Mouse (Mus musculus): Measurements from ENCODE around the gene Mnat1.
A peak's percentile ranks its signal among the peaks of the same experiment; 100 is the strongest.
"Not testable (repeated sequence)": the region's sequence is repeated elsewhere in the genome, so short reads cannot be mapped to it uniquely, and the experiment has no call there.

The Mnat1 gene

DNA sequence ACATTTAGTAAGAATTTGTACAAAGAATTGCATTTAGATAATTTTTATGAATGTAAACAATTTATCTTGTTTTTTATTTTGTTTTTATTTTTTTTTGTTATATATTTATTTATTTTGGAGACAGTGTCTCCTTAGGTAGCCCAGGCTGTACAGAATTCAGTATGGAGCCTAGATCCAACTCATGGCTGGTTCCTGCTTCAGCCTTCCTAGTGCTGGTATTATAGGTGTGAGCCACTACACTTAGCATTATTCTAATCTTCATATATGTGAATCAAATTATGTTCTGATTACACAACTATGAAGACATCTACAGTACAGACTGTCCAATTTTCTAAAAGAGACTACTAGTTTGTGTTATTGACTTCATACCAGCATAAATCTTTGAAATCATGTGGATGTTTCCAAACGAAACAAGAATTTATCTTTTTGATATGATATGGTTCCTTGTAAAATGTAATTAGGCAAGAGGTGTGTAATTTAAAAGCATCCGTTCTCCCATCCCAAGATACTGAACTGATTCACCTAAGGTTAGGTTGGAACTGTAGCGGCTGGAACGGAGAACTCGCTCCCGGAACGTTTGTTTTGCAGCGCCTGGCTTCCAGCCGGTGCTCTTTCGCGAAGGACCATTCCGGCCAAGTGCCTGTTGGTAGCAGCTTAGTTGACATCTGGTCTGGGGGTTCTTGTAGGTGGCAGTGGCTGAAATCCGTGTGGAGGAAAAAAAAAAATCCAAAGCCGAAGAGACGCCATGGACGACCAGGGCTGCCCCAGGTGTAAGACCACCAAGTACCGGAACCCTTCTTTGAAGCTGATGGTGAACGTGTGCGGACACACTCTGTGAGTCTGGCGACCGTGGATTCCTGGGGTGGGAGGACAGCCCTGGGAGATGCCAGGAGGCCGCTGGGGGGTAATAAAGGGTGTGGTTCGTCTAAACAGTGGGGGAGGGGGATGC lies at the start of gene Mnat1:
Gene Mnat1, plus strand, starts transcription at position 625 of the 949 bp plus-strand sequence.
- peak; percentile 83 for DNase-seq

- DNase-seq: not testable (repeated sequence)
Measured at GRCm38 (mm10) chr12:73081828-73082227, 41.7 kb upstream of the Mnat1 start.

GRCm38 (mm10) chr12:73083773-73084172 lies 39.7 kb upstream of the Mnat1 start:
- DNase-seq: no peak

- no peak for DNase-seq
Measured at GRCm38 (mm10) chr12:73085739-73086630, 37.5 kb upstream of the Mnat1 start.

- DNase-seq: no peak
Measured at GRCm38 (mm10) chr12:73087086-73087485, 36.4 kb upstream of the Mnat1 start.

DNA sequence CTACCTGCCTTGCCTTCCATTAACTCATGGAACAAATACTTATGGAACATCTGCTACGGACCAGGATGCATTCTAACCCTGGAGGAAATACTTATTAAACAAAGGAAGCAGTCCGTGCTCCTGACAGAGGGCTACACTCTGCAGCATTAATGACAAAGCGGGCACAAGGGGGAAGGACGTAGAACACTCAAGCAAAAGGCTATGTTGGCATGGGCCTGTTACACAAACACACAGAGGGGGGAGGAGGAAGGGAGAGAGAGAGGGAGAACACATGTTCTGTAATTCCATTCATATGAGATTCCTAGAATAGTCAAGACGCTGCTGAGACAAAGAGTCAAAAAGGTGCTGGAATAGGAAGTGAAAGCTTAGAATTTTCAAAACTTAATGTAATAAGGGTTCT lies 35.0 kb upstream of the Mnat1 start:
- DNase-seq: no peak

DNA sequence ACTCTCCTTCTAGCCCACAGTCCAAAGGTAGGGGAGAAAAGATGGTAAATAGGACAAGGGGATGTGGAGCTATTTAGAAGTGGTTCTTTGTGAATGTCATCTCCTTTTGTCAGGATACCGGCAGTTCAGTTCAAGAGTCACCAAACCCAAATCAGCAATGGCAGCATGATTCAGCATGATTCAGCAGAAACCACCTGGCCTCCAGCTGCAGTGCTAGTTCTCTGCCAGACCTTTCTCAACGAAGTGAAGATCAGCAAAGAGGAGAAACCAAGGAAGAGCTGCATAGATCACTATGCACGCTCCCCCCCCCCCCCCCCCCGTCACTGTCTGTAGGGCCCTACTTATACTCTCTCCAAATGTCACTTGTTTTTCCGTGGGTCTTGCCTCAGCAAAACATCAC lies 34.6 kb upstream of the Mnat1 start:
- DNase-seq: peak; percentile 27

GRCm38 (mm10) chr12:73090672-73091335 lies 32.7 kb upstream of the Mnat1 start:
- DNase-seq: no peak

DNA sequence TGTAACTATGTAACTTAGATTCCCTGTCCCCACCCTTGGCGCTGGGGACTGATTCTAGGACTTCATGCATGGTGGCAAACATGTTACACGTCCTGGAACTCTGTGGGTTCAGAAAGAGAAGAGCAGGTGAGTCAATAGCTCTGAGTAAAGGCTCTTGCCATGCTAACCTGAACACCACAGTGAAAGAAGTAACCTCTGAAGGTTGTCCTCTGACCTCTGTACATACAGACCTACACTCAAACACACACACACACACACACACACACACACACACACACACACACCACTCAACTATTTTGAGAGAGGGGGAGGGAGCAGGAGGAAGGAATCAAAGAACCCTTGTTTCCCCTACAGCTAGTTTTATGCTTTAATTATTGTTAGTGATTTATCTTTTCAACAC lies 29.3 kb upstream of the Mnat1 start:
- DNase-seq: no peak

DNA sequence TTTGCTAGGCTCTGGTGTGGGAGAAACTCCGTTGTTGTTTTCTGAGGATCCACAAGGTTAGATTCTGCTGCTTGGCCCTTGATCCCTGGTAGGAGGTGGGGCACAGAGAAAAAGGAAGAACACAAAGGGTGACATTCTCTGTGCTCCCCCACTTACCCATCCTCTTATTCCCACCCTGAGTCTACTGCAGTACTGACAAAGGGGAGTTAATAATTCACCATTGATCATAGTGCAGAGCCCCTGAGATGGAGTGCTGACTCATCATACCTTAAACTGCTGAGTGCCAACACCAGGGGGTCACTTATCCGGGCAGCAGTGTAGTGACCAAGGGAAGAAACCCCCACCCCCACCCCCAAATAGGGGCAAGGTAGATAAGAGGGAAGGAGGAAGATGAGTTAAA lies 28.9 kb upstream of the Mnat1 start:
- no peak for DNase-seq

DNA sequence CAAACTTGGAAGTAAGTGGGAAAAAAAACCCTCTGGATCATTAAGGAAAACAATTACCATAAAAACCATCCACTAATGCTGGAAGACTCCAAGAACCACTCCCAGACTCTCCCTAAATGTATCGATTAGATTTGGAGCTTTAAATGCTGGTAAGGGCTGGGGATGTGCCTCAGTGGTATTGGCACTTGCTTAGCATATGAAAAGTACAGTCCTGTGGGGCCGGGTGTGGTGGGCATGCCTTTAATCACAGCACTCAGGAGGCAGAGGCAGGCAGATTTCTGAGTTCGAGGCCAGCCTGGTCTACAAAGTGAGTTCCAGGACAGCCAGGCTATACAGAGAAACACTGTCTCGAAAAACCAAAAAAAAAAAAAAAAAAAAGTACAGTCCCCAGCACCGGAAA lies 27.3 kb upstream of the Mnat1 start:
- DNase-seq: not testable (repeated sequence)

DNA sequence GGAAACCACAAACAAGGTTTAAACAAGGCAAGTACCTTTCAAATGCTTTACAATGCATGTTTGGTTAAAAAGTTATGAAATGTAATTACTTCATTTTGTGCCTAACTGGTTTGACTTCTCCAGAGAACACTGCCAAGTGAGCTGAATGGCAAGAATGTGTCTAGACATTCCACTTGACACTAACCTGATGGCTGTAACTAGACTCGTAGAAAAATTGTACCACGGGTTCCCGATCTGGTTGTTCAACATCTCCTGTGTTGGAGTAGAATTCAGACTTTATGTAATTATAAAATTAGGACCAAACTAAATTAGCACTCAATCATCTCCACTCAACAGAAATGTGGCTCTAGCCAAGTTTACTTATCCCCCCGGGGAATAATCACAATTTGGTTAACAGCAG lies 24.9 kb upstream of the Mnat1 start:
- DNase-seq: no peak

GRCm38 (mm10) chr12:73103713-73104112 lies 19.8 kb upstream of the Mnat1 start:
- no peak for DNase-seq

DNA sequence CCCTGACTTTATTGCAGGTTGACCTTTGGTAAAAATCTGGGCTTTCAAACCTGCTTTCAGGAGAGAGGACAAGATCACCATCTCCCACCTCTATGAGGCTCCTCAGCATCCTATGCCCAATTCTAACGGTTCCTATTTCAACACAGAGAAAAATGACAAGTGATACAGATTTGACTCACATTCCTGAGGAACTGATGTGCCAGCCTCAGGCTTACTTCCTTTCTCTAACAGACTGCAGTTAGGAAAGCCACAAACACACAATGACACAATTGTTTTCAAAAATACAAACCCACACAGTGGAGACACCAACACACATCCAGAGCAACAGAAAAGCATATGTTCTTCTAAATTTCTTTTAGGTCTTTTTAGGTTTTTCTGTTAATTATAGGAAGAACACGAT lies 15.7 kb upstream of the Mnat1 start:
- no peak for DNase-seq

DNA sequence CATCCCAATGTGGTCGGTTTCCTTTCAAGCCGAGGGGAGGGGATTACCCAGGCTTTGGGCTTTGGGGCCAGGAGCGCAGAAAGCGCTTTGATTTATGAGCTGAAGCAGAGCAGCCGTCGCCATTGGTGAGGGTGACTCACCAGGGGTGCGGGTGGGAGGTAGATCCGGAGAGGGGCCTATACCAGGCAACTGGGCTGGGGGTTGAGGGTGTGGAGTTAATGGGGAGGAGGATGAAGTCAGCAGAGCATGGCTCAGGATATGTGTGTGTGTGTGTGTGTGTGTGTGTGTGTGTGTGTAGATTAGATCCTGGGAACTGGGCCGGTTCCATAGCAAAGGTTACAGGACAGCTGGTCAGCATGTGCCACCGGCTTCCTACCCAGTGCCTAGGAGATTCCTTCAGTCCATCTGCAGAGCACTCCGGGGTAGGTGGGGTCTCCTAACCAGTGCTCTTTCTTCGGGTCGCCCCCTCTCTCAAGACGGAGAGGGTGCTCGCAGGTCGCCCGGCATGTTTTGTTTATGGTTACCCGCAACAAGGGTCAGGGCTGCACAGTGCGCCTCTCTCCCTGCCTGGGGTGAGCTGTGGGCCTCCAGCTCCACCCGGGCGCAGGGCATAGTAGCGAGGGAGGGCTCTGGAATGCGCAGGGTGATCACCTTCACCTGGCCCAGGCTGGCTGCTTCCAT lies 12.9 kb upstream of the Mnat1 start:
- DNase-seq: peak; percentile 76

DNA sequence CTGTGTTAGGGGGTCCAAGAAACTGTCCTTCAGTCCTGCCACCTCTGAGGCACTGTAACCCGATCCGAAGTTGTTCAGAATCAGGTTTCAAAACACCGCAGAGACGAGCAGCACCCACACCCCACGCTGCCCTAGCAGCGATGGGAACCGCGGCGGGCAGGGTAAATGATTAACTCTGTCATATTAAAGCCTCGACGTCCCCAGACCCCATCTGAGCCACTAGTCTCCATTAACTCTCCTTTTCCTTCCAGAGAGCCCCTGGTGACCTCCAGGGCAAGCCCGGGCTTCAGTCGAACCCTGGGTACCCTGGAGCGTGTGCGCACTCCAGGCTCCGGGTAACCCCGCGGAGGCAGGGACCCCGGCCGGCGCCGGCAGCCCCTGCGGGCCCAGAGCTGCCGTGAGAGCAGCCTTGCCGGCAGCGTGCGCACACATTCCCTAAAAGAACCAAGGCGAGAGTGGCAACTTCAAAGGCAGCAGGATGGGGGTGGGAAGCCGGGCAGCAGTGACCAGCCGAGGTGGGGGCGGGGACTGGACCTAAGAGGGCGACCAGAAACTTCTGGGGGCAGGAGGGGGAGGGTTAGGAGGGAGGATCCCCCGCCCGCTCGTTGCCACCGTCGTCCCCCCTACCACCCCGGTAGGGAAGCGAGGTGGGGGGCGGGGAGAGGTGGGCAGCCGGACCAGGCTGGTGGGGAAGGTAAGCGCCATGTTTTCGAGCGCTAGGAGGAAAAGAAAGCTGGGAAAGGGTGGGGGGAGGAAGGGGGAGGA lies 11.8 kb upstream of the Mnat1 start:
- peak; percentile 86 for DNase-seq

GRCm38 (mm10) chr12:73112326-73113087 lies 11.0 kb upstream of the Mnat1 start:
- DNase-seq: peak; percentile 76

DNA sequence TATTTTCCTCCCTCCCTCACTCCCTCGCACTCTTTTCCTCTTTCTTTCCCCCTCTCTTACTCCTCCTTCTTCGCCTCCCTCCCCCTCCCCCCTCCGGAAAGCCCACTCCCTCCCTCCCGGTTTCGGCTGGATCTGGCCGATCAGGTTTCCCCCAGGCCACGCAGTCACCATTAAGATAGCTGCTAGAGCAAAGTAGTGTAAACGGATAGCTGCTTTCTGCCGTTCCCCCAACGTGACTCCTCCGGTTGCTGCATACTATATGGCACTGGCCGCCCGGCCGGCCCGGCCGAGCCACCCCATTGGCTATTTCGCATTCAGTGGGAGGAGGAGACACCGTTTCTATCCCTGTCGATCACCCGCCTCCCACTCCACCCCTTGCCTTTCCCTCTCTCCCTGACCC lies 10.3 kb upstream of the Mnat1 start, which contains the start of gene Six4:
Gene Six4, minus strand, starts transcription at position 261 of the 400 bp plus-strand sequence.
- DNase-seq: peak; percentile 93

- DNase-seq: no peak
Measured at GRCm38 (mm10) chr12:73125250-73125649, 1.7 kb downstream of the Mnat1 start.

DNA sequence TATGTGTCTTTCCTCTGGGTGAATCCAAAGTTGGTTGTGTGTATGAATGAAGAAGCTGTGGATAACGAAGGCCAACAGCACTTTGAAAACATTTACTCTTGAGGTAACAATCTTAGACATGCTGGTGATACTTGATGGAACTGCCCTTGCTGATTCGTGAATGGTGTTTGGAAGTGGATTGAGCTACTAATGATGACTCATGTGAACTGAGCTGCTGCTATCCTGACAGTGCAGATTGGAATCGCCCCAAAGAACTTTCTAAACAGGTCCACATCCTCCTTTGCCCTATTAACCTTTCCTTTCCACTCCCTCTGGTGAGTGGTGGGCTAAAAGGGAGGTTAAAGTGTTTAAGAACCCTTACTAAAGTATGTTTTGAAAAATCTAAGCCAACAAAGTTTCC lies 17.2 kb downstream of the Mnat1 start:
- DNase-seq: no peak

GRCm38 (mm10) chr12:73147236-73147635 lies 23.7 kb downstream of the Mnat1 start:
- DNase-seq: peak; percentile 7
